Comparison of ENCODE assay signal across 7 mouse cellular contexts in genomic region chr17:36826002-36826401, GRCm38 (mm10). TPM values are rescaled to one million over a fixed set of nuclear protein-coding genes. Genes with fewer than 3 reads are reported as not detected.
DNase-seq lines count a peak whose midpoint lies in the region; ATAC-seq and TF ChIP-seq lines count a peak whose summit lies in the region.
"Not testable (repeated sequence)": the region's sequence is repeated elsewhere in the genome, so short reads cannot be mapped to it uniquely, and the experiment has no call there.

No protein-coding gene starts in this region.

- 0 out of 2 replicates have a peak overlapping the region, but pooled peaks have one; percentile 28 for H3K4me2 ChIP-seq in embryonic facial prominence, embryonic 13.5 days
- not testable (repeated sequence) for H3K4me2 ChIP-seq in midbrain, embryonic 12.5 days (replicated peaks)

- ATAC-seq in embryonic facial prominence, embryonic 13.5 days (ENCODE audit: insufficient number of reproducible peaks, insufficient read depth, low FRiP score, low TSS enrichment, low read depth): not testable (repeated sequence)
- ATAC-seq in midbrain, embryonic 12.5 days (ENCODE audit: low FRiP score, low read depth): peak; percentile 19; the same call in 1 of the 2 replicates

- not testable (repeated sequence) for H3K36me3 ChIP-seq in embryonic facial prominence, embryonic 13.5 days; limb, embryonic 10.5 days; midbrain, embryonic 12.5 days; small intestine, adult 2 months (ENCODE audit: control insufficient read depth, insufficient read depth, low read length)

- H3K4me1 ChIP-seq in embryonic facial prominence, embryonic 13.5 days; limb, embryonic 10.5 days; midbrain, embryonic 12.5 days; small intestine, adult 2 months (ENCODE audit: control insufficient read depth, insufficient read depth, insufficient read length, low read length): not testable (repeated sequence)

- H3K9me3 ChIP-seq in embryonic facial prominence, embryonic 13.5 days; limb, embryonic 10.5 days (replicated peaks); midbrain, embryonic 12.5 days: not testable (repeated sequence)

- WGBS in embryonic facial prominence, embryonic 13.5 days: 14% methylated on average over 5 of the region's 5 CpGs
- WGBS in limb, embryonic 10.5 days: 13% methylated on average over 5 of the region's 5 CpGs
- WGBS in midbrain, embryonic 12.5 days: 16% methylated on average over 5 of the region's 5 CpGs
- WGBS in small intestine, adult 2 months: under 1% methylated on average over 5 of the region's 5 CpGs

- TF ChIP-seq POLR2A in small intestine, adult 2 months (IDR thresholded peaks at IDR 0.05; ENCODE audit: low read depth, low read length): not testable (repeated sequence)

- DNase-seq in adrenal gland, postnatal 10 days: peak; percentile 89
- peak; percentile 92 to 93 for DNase-seq in heart, adult 18-20 months
- DNase-seq in kidney, adult 8-10 months: peak; percentile 87 to 90
- DNase-seq in limb, embryonic 10.5 days (ENCODE audit: low spot score): peak; percentile 61

- not testable (repeated sequence) for H3K27me3 ChIP-seq in embryonic facial prominence, embryonic 13.5 days; limb, embryonic 10.5 days (ENCODE audit: low read depth, poor library complexity, severe bottlenecking); midbrain, embryonic 12.5 days; small intestine, adult 2 months (ENCODE audit: control insufficient read depth, insufficient read depth, low read length)

- H3K9ac ChIP-seq in embryonic facial prominence, embryonic 13.5 days; midbrain, embryonic 12.5 days (replicated peaks): not testable (repeated sequence)

- not testable (repeated sequence) for H3K4me3 ChIP-seq in embryonic facial prominence, embryonic 13.5 days; limb, embryonic 10.5 days; midbrain, embryonic 12.5 days; small intestine, adult 2 months (ENCODE audit: low read depth, low read length)

- TF ChIP-seq CTCF in small intestine, adult 2 months (IDR thresholded peaks at IDR 0.05; ENCODE audit: extremely low read depth, insufficient read length, insufficient replicate concordance, low read depth, low read length): peak; percentile 62; the same call in 1 of the 2 replicates

- H3K27ac ChIP-seq in embryonic facial prominence, embryonic 13.5 days; limb, embryonic 10.5 days; midbrain, embryonic 12.5 days (replicated peaks); small intestine, adult 2 months (ENCODE audit: insufficient read depth, low read depth, low read length): not testable (repeated sequence)

RNA-seq across cellular contexts. Expression of gene Trim26, which starts 10.9 kb away (rescaled TPM):
- 10 to 100 TPM; 43.1 to 49.5 TPM for total RNA-seq in adrenal gland, postnatal 10 days (2021)
- polyA plus RNA-seq in embryonic facial prominence, embryonic 13.5 days (2015; fragmentation: Nextera tagmentation; extraction: Ambion mirVana): 55.7 and 60.3 TPM in 2 replicates
- total RNA-seq in heart, adult 18-20 months (2021): 10 to 100 TPM; 17.8 to 18.5 TPM
- polyA plus RNA-seq in limb, embryonic 10.5 days (2016; fragmentation: Nextera tagmentation; extraction: Ambion mirVana): 36.7 and 48.1 TPM in 2 replicates
- 48.9 and 49.0 TPM in 2 replicates for polyA plus RNA-seq in midbrain, embryonic 12.5 days (2016; fragmentation: Nextera tagmentation; extraction: Ambion mirVana)
- 15.5 and 37.3 TPM in 2 replicates for polyA plus RNA-seq in small intestine, adult 2 months (2012; rRNA removed)

RNA-seq across cellular contexts. Expression of gene H2-M10.6, which starts 14.0 kb away (rescaled TPM):
- total RNA-seq in adrenal gland, postnatal 10 days (2021): not detected
- polyA plus RNA-seq in embryonic facial prominence, embryonic 13.5 days (2015; fragmentation: Nextera tagmentation; extraction: Ambion mirVana): not detected in 2 replicates
- total RNA-seq in heart, adult 18-20 months (2021): not detected
- not detected in 2 replicates for polyA plus RNA-seq in limb, embryonic 10.5 days (2016; fragmentation: Nextera tagmentation; extraction: Ambion mirVana)
- not detected in 2 replicates for polyA plus RNA-seq in midbrain, embryonic 12.5 days (2016; fragmentation: Nextera tagmentation; extraction: Ambion mirVana)
- not detected in 2 replicates for polyA plus RNA-seq in small intestine, adult 2 months (2012; rRNA removed)

RNA-seq across cellular contexts. Expression of gene Trim15, which starts 41.0 kb away (rescaled TPM):
- total RNA-seq in adrenal gland, postnatal 10 days (2021): not detected
- 0.24 and 0.48 TPM in 2 replicates for polyA plus RNA-seq in embryonic facial prominence, embryonic 13.5 days (2015; fragmentation: Nextera tagmentation; extraction: Ambion mirVana)
- not detected for total RNA-seq in heart, adult 18-20 months (2021)
- polyA plus RNA-seq in limb, embryonic 10.5 days (2016; fragmentation: Nextera tagmentation; extraction: Ambion mirVana): 0.18 and 0.30 TPM in 2 replicates
- 0.21 and 0.56 TPM in 2 replicates for polyA plus RNA-seq in midbrain, embryonic 12.5 days (2016; fragmentation: Nextera tagmentation; extraction: Ambion mirVana)
- polyA plus RNA-seq in small intestine, adult 2 months (2012; rRNA removed): 25.0 and 39.3 TPM in 2 replicates

RNA-seq across cellular contexts. Expression of gene Trim10, which starts 43.4 kb away (rescaled TPM):
- 1 to 10 TPM; 2.1 to 5.4 TPM for total RNA-seq in adrenal gland, postnatal 10 days (2021)
- polyA plus RNA-seq in embryonic facial prominence, embryonic 13.5 days (2015; fragmentation: Nextera tagmentation; extraction: Ambion mirVana): 1.8 and 4.7 TPM in 2 replicates
- total RNA-seq in heart, adult 18-20 months (2021): under 1 TPM; 0.33 to 0.35 TPM
- 5.1 and 5.8 TPM in 2 replicates for polyA plus RNA-seq in limb, embryonic 10.5 days (2016; fragmentation: Nextera tagmentation; extraction: Ambion mirVana)
- 6.2 and 7.3 TPM in 2 replicates for polyA plus RNA-seq in midbrain, embryonic 12.5 days (2016; fragmentation: Nextera tagmentation; extraction: Ambion mirVana)
- polyA plus RNA-seq in small intestine, adult 2 months (2012; rRNA removed): 0.09 TPM in 1 of 2 replicates, not detected in the other

RNA-seq across cellular contexts. Expression of gene H2-M10.5, which starts 53.3 kb away (rescaled TPM):
- total RNA-seq in adrenal gland, postnatal 10 days (2021): not detected
- not detected in 2 replicates for polyA plus RNA-seq in embryonic facial prominence, embryonic 13.5 days (2015; fragmentation: Nextera tagmentation; extraction: Ambion mirVana)
- not detected for total RNA-seq in heart, adult 18-20 months (2021)
- not detected in 2 replicates for polyA plus RNA-seq in limb, embryonic 10.5 days (2016; fragmentation: Nextera tagmentation; extraction: Ambion mirVana)
- not detected in 2 replicates for polyA plus RNA-seq in midbrain, embryonic 12.5 days (2016; fragmentation: Nextera tagmentation; extraction: Ambion mirVana)
- not detected in 2 replicates for polyA plus RNA-seq in small intestine, adult 2 months (2012; rRNA removed)

Comparison
In these comparisons a context has a peak if more than half of its experiments do, and no peak if none do; other contexts are left out.
1. RNA of gene Trim15, which starts 41.0 kb away (polyA plus RNA-seq): 25.0 to 39.3 TPM in small intestine, adult 2 months; 0.21 to 0.56 TPM in midbrain, embryonic 12.5 days, 0.18 to 0.30 TPM in limb, embryonic 10.5 days and 0.24 to 0.48 TPM in embryonic facial prominence, embryonic 13.5 days; every median in the first group is over 10 times any median in the second.
2. Peak in every context shown above with its lines, with median percentiles within 50 percentile points of each other: DNase-seq.